Mouse (Mus musculus): Measurements from ENCODE around the gene Ppp1r15a.

- TF ChIP-seq CTCF (IDR thresholded peaks at IDR 0.05; ENCODE audit: low read depth, low read length) (no peak), POLR2A (IDR thresholded peaks at IDR 0.05; ENCODE audit: extremely low read depth, insufficient read depth, low read length) (no peak)
These were observed 4.3 kb downstream of the Ppp1r15a start for GRCm38 (mm10) chr7:45521728-45522184.

Data from liver, adult 2 months (tissue).